Mouse (Mus musculus): Measurements from ENCODE around the gene C1ql4.

- TF ChIP-seq POLR2A (IDR thresholded peaks at IDR 0.05; ENCODE audit: insufficient read length, low read depth): no peak
- no peak for TF ChIP-seq E2F4 (IDR thresholded peaks at IDR 0.05; ENCODE audit: insufficient read depth)
- no peak for TF ChIP-seq POLR2AphosphoS2 (IDR thresholded peaks at IDR 0.05; ENCODE audit: insufficient read length, low read depth)
- TF ChIP-seq CEBPB (IDR thresholded peaks at IDR 0.05; ENCODE audit: insufficient read depth, poor library complexity, severe bottlenecking): no peak
- no peak for TF ChIP-seq TCF12 (IDR thresholded peaks at IDR 0.05; ENCODE audit: insufficient read depth, poor library complexity, severe bottlenecking)
- no peak for TF ChIP-seq USF1 (IDR thresholded peaks at IDR 0.05; ENCODE audit: low read depth)
- TF ChIP-seq MYOG (IDR thresholded peaks at IDR 0.05; ENCODE audit: control insufficient read depth in 1 of 3, insufficient read depth in 1 of 3, insufficient read length in 2 of 3, low read depth in 2 of 3): no peak
- TF ChIP-seq MYOD1 (IDR thresholded peaks at IDR 0.05; ENCODE audit: control insufficient read depth in 1 of 3, insufficient read length in 2 of 3, low read depth in 2 of 3): no peak
- TF ChIP-seq TCF3 (IDR thresholded peaks at IDR 0.05; ENCODE audit: insufficient read length, low read depth): no peak
- no peak for TF ChIP-seq MAX (IDR thresholded peaks at IDR 0.05; ENCODE audit: low read depth)
These were observed 10.3 kb upstream of the C1ql4 start for GRCm38 (mm10) chr15:99097840-99098492.

Measured in myocyte (in vitro differentiated cells).